In the genomic region with DNA sequence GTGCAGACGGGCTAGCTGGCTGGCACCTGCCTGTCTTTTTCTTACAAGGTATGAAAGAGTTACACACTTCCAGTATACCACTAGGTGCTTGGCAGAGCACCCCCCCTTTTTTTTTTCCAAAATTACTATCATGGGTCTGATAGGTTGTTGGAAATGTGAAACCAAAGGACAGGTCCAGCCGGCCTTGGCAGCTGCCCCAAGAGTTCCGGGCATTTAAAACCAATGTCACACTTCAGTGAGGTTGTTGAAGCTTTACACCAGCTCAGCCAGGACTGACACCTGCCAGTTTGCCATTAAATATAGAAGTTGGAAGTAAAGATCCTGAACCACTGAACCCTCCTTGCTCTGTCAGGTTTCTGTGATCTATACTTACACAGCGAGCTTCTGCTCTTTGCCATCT, we compare ENCODE assay signal across 10 mouse cellular contexts. TPM values are rescaled to one million over a fixed set of nuclear protein-coding genes. Genes with fewer than 3 reads are reported as not detected.
DNase-seq lines count a peak whose midpoint lies in the region; TF ChIP-seq lines count a peak whose summit lies in the region.
"Had no signal": no experiment of that assay in that cellular context is flagged by ENCODE, and none has a peak within 500 bp of the region (broad histone marks: within the 10 kb centered on the region; RNA-seq: fewer than 3 reads in every experiment).

No protein-coding gene starts in this region.

- no peaks in the 10 kb centered on the region for H3K27me3 ChIP-seq in heart, adult 2 months (ENCODE audit: control insufficient read depth, insufficient read depth, low read length)
- H3K27me3 ChIP-seq in heart, embryonic 10.5 days (ENCODE audit: insufficient read depth, poor library complexity, severe bottlenecking): no peaks in the 10 kb centered on the region
- no peaks in the 10 kb centered on the region for H3K27me3 ChIP-seq in myocyte (ENCODE audit: control insufficient read depth, insufficient read depth, insufficient read length)

- intact Hi-C loops in heart, adult 2 months (cut with DNase I): no loop called here
- intact Hi-C loops in gastrocnemius, postnatal 14 days (cut with DNase I; ENCODE audit: low total_unique reads): no loop called here

- TF ChIP-seq POLR2A in heart, adult 2 months (IDR thresholded peaks at IDR 0.05; ENCODE audit: insufficient read depth, low read depth, low read length): no peak
- TF ChIP-seq POLR2A in myocyte (IDR thresholded peaks at IDR 0.05; ENCODE audit: insufficient read length, low read depth): no peak

- no peak overlapping the region for H3K9ac ChIP-seq in heart, adult 2 months (ENCODE audit: low read depth, low read length)

- no peaks in the 10 kb centered on the region for H3K79me2 ChIP-seq in heart, adult 2 months (replicated peaks; ENCODE audit: control insufficient read depth, insufficient read depth, low read length)
- peaks cover 40% of the 10 kb centered on the region for H3K79me2 ChIP-seq in myocyte (ENCODE audit: control insufficient read depth, insufficient read depth)

- no peaks in the 10 kb centered on the region for H3K9me3 ChIP-seq in heart, embryonic 10.5 days

- H3K36me3 ChIP-seq in heart, adult 2 months (ENCODE audit: control insufficient read depth, insufficient read depth, low read length): no peaks in the 10 kb centered on the region
- peaks cover 8% of the 10 kb centered on the region; the same call in 1 of the 2 replicates for H3K36me3 ChIP-seq in heart, embryonic 10.5 days
- peaks cover 27% of the 10 kb centered on the region for H3K36me3 ChIP-seq in myocyte (ENCODE audit: control insufficient read depth, insufficient read depth)

- peak overlapping the region; percentile 59 for H3K4me2 ChIP-seq in myocyte (ENCODE audit: low read depth)

- H3ac ChIP-seq in myocyte (ENCODE audit: control insufficient read depth, insufficient read length): no peak overlapping the region

- no peak for TF ChIP-seq CTCF in heart, adult 2 months (IDR thresholded peaks at IDR 0.05)

- DNase-seq in heart, adult 2 months: peak in 1 of 2 experiments; percentile 62
- DNase-seq in heart, embryonic 10.5 days (ENCODE audit: low spot score): no peak
- peak; percentile 75 for DNase-seq in gastrocnemius, postnatal 14 days
- peak; percentile 57 to 68 for DNase-seq in kidney, adult 8-10 months
- no peak for DNase-seq in right cerebral cortex, postnatal 36 days (ENCODE audit: low spot score in 2 of 2)
- DNase-seq in cerebellum, adult 18-20 months: no peak
- DNase-seq in spleen, postnatal 10 days (ENCODE audit: low spot score in 2 of 2): no peak
- DNase-seq: cerebellum, adult 9-10 months; right cerebral cortex, postnatal 14 days had no signal

- H3K27ac ChIP-seq in heart, adult 2 months: peak overlapping the region; percentile 31; the same call in 1 of the 2 replicates
- no peak overlapping the region for H3K27ac ChIP-seq in heart, embryonic 10.5 days

- WGBS in heart, adult 2 months: 47% methylated on average over 4 of the region's 4 CpGs
- 83% methylated on average over 4 of the region's 4 CpGs for WGBS in heart, embryonic 10.5 days

- no peaks in the 10 kb centered on the region; the same call in 1 of the 2 replicates for H3K4me1 ChIP-seq in heart, adult 2 months (ENCODE audit: control insufficient read depth, insufficient read depth, low read length)
- peaks cover 9% of the 10 kb centered on the region; the same call in 1 of the 2 replicates for H3K4me1 ChIP-seq in heart, embryonic 10.5 days

- TF ChIP-seq EP300 in heart, adult 2 months (IDR thresholded peaks at IDR 0.05; ENCODE audit: insufficient read depth, low read depth, low read length): 0 out of 2 replicates have a peak, but pooled peaks have one; percentile 24

- no peak overlapping the region for H3K4me3 ChIP-seq in heart, adult 2 months
- no peak overlapping the region for H3K4me3 ChIP-seq in heart, embryonic 10.5 days
- H3K4me3 ChIP-seq in myocyte: no peak overlapping the region

TF ChIP-seq in myocyte, 11 proteins besides CTCF, POLR2A, EP300 and RAD21:
- TF ChIP-seq MYOD1 (IDR thresholded peaks at IDR 0.05; ENCODE audit: control insufficient read depth in 1 of 3, insufficient read length in 2 of 3, low read depth in 2 of 3) (peak in 1 of 3 experiments; percentile 17), USF1 (IDR thresholded peaks at IDR 0.05; ENCODE audit: low read depth) (no peak)
TF ChIP-seq in myocyte: peak in this region for 1.

RNA-seq across cellular contexts. Expression of gene Tubb2b, which starts 4.6 kb away (rescaled TPM):
- 1 to 10 TPM; 2.6 to 5.3 TPM for total RNA-seq in heart, adult 2 months (2021)
- polyA plus RNA-seq in heart, adult 2 months (2012; rRNA removed): 6.2 and 7.8 TPM in 2 replicates
- polyA plus RNA-seq in heart, embryonic 10.5 days (2016; fragmentation: Nextera tagmentation; extraction: Ambion mirVana): 18.8 and 30.7 TPM in 2 replicates
- total RNA-seq in gastrocnemius, postnatal 14 days (2021): 1 to 10 TPM; 5.8 to 7.5 TPM
- polyA plus RNA-seq in myocyte (2012; fragmentation: generic; extraction: Trizol): 438 TPM

RNA-seq across cellular contexts. Expression of gene Psmg4, which starts 37.1 kb away (rescaled TPM):
- 10 to 100 TPM; 23.1 to 29.0 TPM for total RNA-seq in heart, adult 2 months (2021)
- 32.2 and 51.2 TPM in 2 replicates for polyA plus RNA-seq in heart, adult 2 months (2012; rRNA removed)
- polyA plus RNA-seq in heart, embryonic 10.5 days (2016; fragmentation: Nextera tagmentation; extraction: Ambion mirVana): 66.6 and 70.3 TPM in 2 replicates
- 10 to 100 TPM; 26.0 to 26.9 TPM for total RNA-seq in gastrocnemius, postnatal 14 days (2021)
- polyA plus RNA-seq in myocyte (2012; fragmentation: generic; extraction: Trizol): 176 TPM

RNA-seq across cellular contexts. Expression of gene Tubb2a, which starts 47.9 kb away (rescaled TPM):
- total RNA-seq in heart, adult 2 months (2021): 10 to 100 TPM; 42.9 to 64.1 TPM
- polyA plus RNA-seq in heart, adult 2 months (2012; rRNA removed): 95.2 and 122 TPM in 2 replicates
- polyA plus RNA-seq in heart, embryonic 10.5 days (2016; fragmentation: Nextera tagmentation; extraction: Ambion mirVana): 99.4 and 115 TPM in 2 replicates
- 10 to 100 TPM; 19.3 to 24.4 TPM for total RNA-seq in gastrocnemius, postnatal 14 days (2021)
- 550 TPM for polyA plus RNA-seq in myocyte (2012; fragmentation: generic; extraction: Trizol)

Comparison
In these comparisons a context has a peak if more than half of its experiments do, and no peak if none do; other contexts are left out.
1. DNase-seq: peak in gastrocnemius, postnatal 14 days (single experiment) and kidney, adult 8-10 months (2 of 2); none in heart, embryonic 10.5 days (single experiment), right cerebral cortex, postnatal 36 days (0 of 2), cerebellum, adult 18-20 months (0 of 2) and spleen, postnatal 10 days (0 of 2).
2. RNA of gene Tubb2b, which starts 4.6 kb away (polyA plus RNA-seq): 438 TPM in myocyte (single experiment); 18.8 to 30.7 TPM in heart, embryonic 10.5 days and 6.2 to 7.8 TPM in heart, adult 2 months; every median in the first group is over 10 times any median in the second.